Mouse (Mus musculus) thymus, postnatal 25 days (tissue): ENCODE results near the gene Stk36.

Experiments used
- DNase-seq: peaks from one replicate; pipeline ENCODE4 v3.0.0; 2022

Gene Stk36

DNA sequence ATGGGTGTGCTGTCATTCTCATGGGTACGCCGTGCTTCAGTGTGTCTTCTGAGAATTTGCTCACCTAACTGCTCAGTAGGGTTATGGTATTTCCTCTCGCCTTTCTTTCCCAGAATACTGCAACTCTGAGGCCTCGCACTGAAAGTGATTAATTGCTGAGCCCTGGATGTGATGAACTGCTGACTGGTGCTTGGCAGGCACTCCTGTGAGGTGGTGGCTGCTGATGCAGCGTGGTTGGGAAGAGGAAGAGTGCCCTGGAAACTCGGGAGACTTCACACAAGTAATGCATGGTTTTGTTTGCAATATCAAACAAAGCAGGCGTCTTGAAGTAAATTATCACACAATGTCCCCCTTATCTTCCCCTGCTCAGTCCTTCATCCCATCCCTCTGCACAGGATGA lies 71.5 kb downstream of the Stk36 start:
- no peak for DNase-seq

DNA sequence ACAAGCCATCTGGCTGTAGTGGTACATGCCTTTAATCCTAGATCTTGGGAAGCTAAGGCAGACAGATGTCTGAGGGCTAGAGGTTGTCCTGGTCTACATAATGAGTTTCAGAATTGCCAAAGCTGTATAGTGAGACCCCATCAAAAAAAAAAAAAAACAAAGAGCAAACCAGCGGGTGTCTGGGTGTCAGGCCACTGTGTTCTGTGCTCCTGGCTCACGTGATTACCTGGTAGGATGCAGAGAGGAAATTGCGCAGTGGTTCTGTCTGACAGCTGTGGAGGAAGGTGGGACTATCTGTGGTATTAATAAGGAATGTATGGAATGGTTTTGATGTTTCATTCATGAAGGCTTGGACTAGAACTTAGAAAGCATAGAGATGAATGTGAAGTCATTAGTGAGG lies 75.6 kb downstream of the Stk36 start:
- DNase-seq, result no peak

DNA sequence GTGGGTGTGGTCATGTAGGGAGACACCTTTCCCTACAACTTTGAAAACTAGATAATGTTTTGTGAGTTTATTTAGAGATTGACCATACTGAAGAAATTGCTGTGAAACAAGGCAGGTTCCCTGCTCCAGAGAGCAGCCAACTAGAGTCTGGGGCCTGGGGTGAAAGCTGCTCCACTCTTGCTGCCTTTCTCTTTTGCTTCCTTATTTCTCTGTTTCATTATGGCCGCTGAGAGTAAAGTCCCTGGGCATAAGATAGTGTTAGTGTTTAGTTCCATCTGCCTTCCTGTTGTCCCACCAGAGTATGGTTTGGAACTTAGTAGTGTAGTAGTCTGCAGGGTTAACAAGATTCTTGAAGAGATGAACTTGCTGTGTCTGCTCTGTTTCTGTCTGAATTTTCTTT lies 76.6 kb downstream of the Stk36 start:
- no peak for DNase-seq
